Mouse (Mus musculus) CD4-positive, CD25-positive, alpha-beta regulatory T cell (primary cell): ENCODE measurements around the gene Gsdmc4. TPM values are rescaled to one million over a fixed set of nuclear protein-coding genes. Genes with fewer than 3 reads are reported as not detected.

Experiments used
- polyA plus RNA-seq: library from polyadenylated mRNA; unstranded; fragments of 100-300 nt; shearing (Covaris generic); gene quantifications from one replicate; pipeline ENCODE4 v1.2.1, GENCODE M21; 2017

The Gsdmc4 gene
- not detected for polyA plus RNA-seq

GRCm38 (mm10) chr15:63912197-63912596, at the start of gene Gsdmc4:
Gene Gsdmc4 (minus strand): TSS chr15:63912297.

GRCm38 (mm10) chr15:63878458-63878857, 33.6 kb downstream of the Gsdmc4 start, which contains the start of gene Gsdmc3:
Gene Gsdmc3 (minus strand): TSS chr15:63878558.

Other genes with a start within 250 kb of the Gsdmc4 start
- gene Gsdmc2, start 67.1 kb downstream of the Gsdmc4 start, polyA plus RNA-seq: not detected
- not detected for gene Gsdmc3, start 33.7 kb downstream of the Gsdmc4 start, polyA plus RNA-seq
- gene Fam49b, start 148.2 kb upstream of the Gsdmc4 start, polyA plus RNA-seq: 357 TPM